Mouse (Mus musculus) limb, embryonic 14.5 days (tissue): ENCODE measurements around the gene Dnajb6. TPM values are rescaled to one million over a fixed set of nuclear protein-coding genes. Genes with fewer than 3 reads are reported as not detected.

Source experiments
- ATAC-seq: fragments of 200-750 bp; cut with Nextera tagmentation; 2 replicates; pipeline ENCODE4 v1.8.0; 2017; ENCODE audit warnings: low read depth, moderate number of reproducible peaks, moderate TSS enrichment; ENCODE audit not compliant: low FRiP score
- DNase-seq: peaks from one replicate; pipeline ENCODE4 v3.0.0-alpha.2; 2015; ENCODE audit warnings: low spot score
- H3K27ac ChIP-seq: fragments of 300-500 bp; sonication (generic); replicated peaks from 2 replicates; pipeline ENCODE4 v1.5.1; 2014; ENCODE audit warnings: low read depth, mild to moderate bottlenecking, low read length, moderate library complexity, mixed read lengths
- H3K27me3 ChIP-seq: fragments of 300-500 bp; sonication (generic); 2 replicates; pipeline ENCODE4 v1.6.1; 2014; ENCODE audit warnings: low read length, mixed read lengths; ENCODE audit not compliant: control insufficient read depth, insufficient read depth
- H3K36me3 ChIP-seq: fragments of 300-500 bp; sonication (generic); 2 replicates; pipeline ENCODE4 v1.6.1; 2014; ENCODE audit warnings: mild to moderate bottlenecking, low read length, moderate library complexity, mixed read lengths; ENCODE audit not compliant: control insufficient read depth, insufficient read depth
- H3K4me1 ChIP-seq: fragments of 300-500 bp; sonication (generic); 2 replicates; pipeline ENCODE4 v1.6.1; 2014; ENCODE audit warnings: antibody characterized with exemption, low read length, mixed read lengths; ENCODE audit not compliant: control insufficient read depth, insufficient read depth
- H3K4me2 ChIP-seq: fragments of 300-500 bp; sonication (generic); replicated peaks from 2 replicates; pipeline ENCODE4 v1.6.1; 2014; ENCODE audit warnings: low read depth, mild to moderate bottlenecking, low read length, moderate library complexity; ENCODE audit not compliant: severe bottlenecking
- H3K4me3 ChIP-seq: fragments of 300-500 bp; sonication (generic); replicated peaks from 2 replicates; pipeline ENCODE4 v1.5.1; 2014; ENCODE audit warnings: low read length
- H3K9ac ChIP-seq: fragments of 300-500 bp; sonication (generic); 2 replicates; pipeline ENCODE4 v1.6.1; 2014; ENCODE audit warnings: mild to moderate bottlenecking, low read depth, low read length, moderate library complexity; ENCODE audit not compliant: severe bottlenecking
- H3K9me3 ChIP-seq: fragments of 300-500 bp; sonication (generic); 2 replicates; pipeline ENCODE4 v1.6.1; 2016; ENCODE audit warnings: low read length; ENCODE audit not compliant: control insufficient read depth
- POLR2A ChIP-seq: fragments of 200-500 bp; IDR thresholded peaks from 2 replicates; pipeline ENCODE4 v1.8.0; 2012; ENCODE audit warnings: inconsistent platforms, mild to moderate bottlenecking, moderate library complexity, borderline replicate concordance; ENCODE audit not compliant: insufficient read depth, insufficient read length; ENCODE audit errors: extremely low read depth
- WGBS: fragments of 180-500 bp; shearing (Covaris S2); extraction: QIAGEN DNeasy Blood & Tissue Kit; methylation state at CpG from one replicate; pipeline ENCODE4 v1.1.7; 2014; 5-methylcytosine and 5-hydroxymethylcytosine counted together
- polyA plus RNA-seq, 2 experiments: library from polyadenylated mRNA; depleted of rRNA in 1 of 2; stranded (reverse) in 1 of 2; unstranded in 1 of 2; fragments of >200 nt; fragmentation: Nextera tagmentation in 1 of 2; extraction: Ambion mirVana in 1 of 2; gene quantifications; 2 replicates each; pipeline versions ENCODE4 v1.2.1 to v1.2.3; 2012 to 2014

The Dnajb6 gene
- polyA plus RNA-seq, 2 experiments: 96.9 to 123 TPM

- no peak for DNase-seq
- H3K9ac ChIP-seq: peak overlapping the region; percentile 92
Measured at GRCm38 (mm10) chr5:29734831-29735510, 517 bp upstream of the Dnajb6 start.

GRCm38 (mm10) chr5:29736073-29736900 lies 799 bp downstream of the Dnajb6 start:
- H3K36me3 ChIP-seq: no peaks in the 10 kb centered on the region
- H3K27ac ChIP-seq: peak overlapping the region; percentile 88
- H3K4me3 ChIP-seq: peak overlapping the region; percentile 76
- peak; percentile 36; the same call in 1 of the 2 replicates for ATAC-seq
- TF ChIP-seq POLR2A: no peak
- H3K9ac ChIP-seq: peak overlapping the region; percentile 92
- H3K4me1 ChIP-seq: peaks cover 14% of the 10 kb centered on the region
- WGBS: 1% methylated on average over 41 of the region's 48 CpGs
- DNase-seq: no peak
- peak overlapping the region; percentile 51 for H3K4me2 ChIP-seq
- H3K27me3 ChIP-seq: no peaks in the 10 kb centered on the region
- no peaks in the 10 kb centered on the region for H3K9me3 ChIP-seq

More at GRCm38 (mm10) chr5:29734831-29735510, 517 bp upstream of the Dnajb6 start:
- Histone ChIP-seq H3K9me3 (no peaks in the 10 kb centered on the region), H3K27ac (peak overlapping the region; percentile 88), H3K36me3 (no peaks in the 10 kb centered on the region), H3K4me2 (peak overlapping the region; percentile 51), H3K4me3 (peak overlapping the region; percentile 76), H3K4me1 (peaks cover 14% of the 10 kb centered on the region), H3K27me3 (no peaks in the 10 kb centered on the region)
- 53% methylated on average over 6 of the region's 6 CpGs for WGBS
- ATAC-seq: no peak
- TF ChIP-seq POLR2A: no peak

GRCm38 (mm10) chr5:29736942-29737341 lies 1.5 kb downstream of the Dnajb6 start:
- Histone ChIP-seq H3K4me1 (peaks cover 14% of the 10 kb centered on the region), H3K27ac (no peak overlapping the region), H3K9me3 (no peaks in the 10 kb centered on the region), H3K36me3 (0 out of 2 replicates have a peak, but pooled peaks cover 1% of the 10 kb centered on the region), H3K27me3 (no peaks in the 10 kb centered on the region), H3K4me3 (peak overlapping the region; percentile 76), H3K9ac (peak overlapping the region; percentile 92), H3K4me2 (peak overlapping the region; percentile 51)
- 61% methylated on average over 9 of the region's 9 CpGs for WGBS
- TF ChIP-seq POLR2A: no peak
- ATAC-seq (no peak), DNase-seq (no peak)

GRCm38 (mm10) chr5:29737471-29737870 lies 2.0 kb downstream of the Dnajb6 start:
- ATAC-seq (no peak), DNase-seq (no peak)
- TF ChIP-seq POLR2A: no peak
- H3K9ac ChIP-seq: 0 out of 2 replicates have a peak overlapping the region, but pooled peaks have one; percentile 92
- H3K27me3 ChIP-seq: no peaks in the 10 kb centered on the region
- WGBS: 95% methylated on average over 5 of the region's 5 CpGs
- peaks cover 14% of the 10 kb centered on the region for H3K4me1 ChIP-seq
- H3K4me3 ChIP-seq: peak overlapping the region; percentile 76
- H3K9me3 ChIP-seq: no peaks in the 10 kb centered on the region
- H3K36me3 ChIP-seq: 0 out of 2 replicates have a peak, but pooled peaks cover 4% of the 10 kb centered on the region
- H3K27ac ChIP-seq: no peak overlapping the region
- peak overlapping the region; percentile 51 for H3K4me2 ChIP-seq

- Histone ChIP-seq H3K9me3 (no peaks in the 10 kb centered on the region), H3K36me3 (0 out of 2 replicates have a peak, but pooled peaks cover 4% of the 10 kb centered on the region), H3K27me3 (no peaks in the 10 kb centered on the region), H3K4me1 (peaks cover 14% of the 10 kb centered on the region), H3K4me2 (no peak overlapping the region), H3K27ac (no peak overlapping the region), H3K9ac (no peak overlapping the region), H3K4me3 (no peak overlapping the region)
- TF ChIP-seq POLR2A: no peak
- no peak for ATAC-seq
- DNase-seq: no peak
- 84% methylated on average over 4 of the region's 4 CpGs for WGBS
Measured at GRCm38 (mm10) chr5:29738076-29738475, 2.6 kb downstream of the Dnajb6 start.
